Mouse (Mus musculus) neutrophil, adult 5-6 weeks (primary cell): ENCODE measurements at regions not wholly inside any gene's neighbourhood (a gene's known extent, or its start where the extent isn't known, plus 50 kb on each side); places are given as distances from the start of the nearest gene placed in this dataset.

Experiments used
- ATAC-seq: fragments of 151-379, 151-347 bp; 2 replicates; pipeline ENCODE4 v1.8.0; 2017; ENCODE audit warnings: mild to moderate bottlenecking, moderate TSS enrichment; ENCODE audit not compliant: insufficient number of reproducible peaks, poor library complexity, low FRiP score, severe bottlenecking; ENCODE audit errors: extremely low read depth

DNA sequence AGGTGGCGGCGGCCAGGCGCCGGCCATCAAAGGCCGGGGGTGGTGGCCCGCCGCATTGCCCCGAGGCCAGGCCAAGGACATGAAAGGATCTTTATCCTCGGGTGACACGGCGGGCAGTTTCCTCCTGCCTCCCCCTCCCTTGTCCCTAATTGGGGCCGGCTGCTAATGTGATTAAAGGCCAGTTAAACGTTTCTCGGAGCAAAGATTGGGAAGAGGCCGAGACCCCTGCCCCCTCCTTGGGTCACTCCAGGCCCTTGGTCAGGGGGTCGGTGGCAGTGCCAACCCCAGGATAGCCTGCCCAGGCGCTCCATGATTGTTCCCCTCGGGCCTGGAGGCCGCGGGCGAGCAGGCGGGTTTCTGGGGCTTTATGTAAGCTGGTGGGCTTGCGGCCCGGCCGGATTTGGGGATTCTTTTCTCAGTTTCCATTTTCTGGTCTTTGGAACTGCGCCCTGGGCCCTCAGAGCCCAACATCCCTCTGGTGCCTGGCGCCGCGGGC lies 90.7 kb upstream of the Dio3 start:
- ATAC-seq: no peak

DNA sequence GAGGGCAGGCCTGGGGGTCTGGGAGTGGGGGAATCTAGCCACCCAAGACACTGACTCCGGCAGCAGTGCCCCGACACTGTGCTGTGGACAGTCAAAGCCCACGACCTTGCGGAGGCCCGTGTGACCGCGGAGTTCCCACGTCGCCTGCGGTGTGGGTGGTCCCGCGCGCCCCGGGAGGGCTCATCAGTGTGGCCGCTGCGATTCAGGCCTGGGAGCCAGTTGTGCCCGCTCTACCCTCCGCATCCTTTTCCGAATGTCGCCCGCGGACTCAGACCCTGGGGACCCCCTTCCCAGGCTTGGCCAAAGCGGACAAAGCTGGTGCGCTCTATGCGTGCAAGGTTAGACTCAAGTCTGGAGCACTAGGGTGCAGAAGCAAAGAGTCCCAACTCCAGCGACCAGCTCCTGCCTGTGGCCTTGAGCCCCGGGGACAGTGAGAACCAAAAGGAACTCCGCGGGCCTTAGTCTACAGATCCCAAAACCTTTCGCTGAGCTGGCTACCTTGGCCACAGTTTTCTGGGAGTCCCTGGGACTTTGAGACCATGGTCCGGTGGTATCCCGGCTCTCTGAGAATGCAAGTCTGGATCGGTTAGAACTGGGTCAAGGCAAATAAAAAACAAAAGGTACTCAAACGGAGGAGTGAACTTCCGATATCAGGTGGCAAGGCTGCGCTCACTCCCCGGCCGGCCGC lies 90.1 kb upstream of the Dio3 start:
- ATAC-seq: 0 out of 2 replicates have a peak, but pooled peaks have one; percentile 3

DNA sequence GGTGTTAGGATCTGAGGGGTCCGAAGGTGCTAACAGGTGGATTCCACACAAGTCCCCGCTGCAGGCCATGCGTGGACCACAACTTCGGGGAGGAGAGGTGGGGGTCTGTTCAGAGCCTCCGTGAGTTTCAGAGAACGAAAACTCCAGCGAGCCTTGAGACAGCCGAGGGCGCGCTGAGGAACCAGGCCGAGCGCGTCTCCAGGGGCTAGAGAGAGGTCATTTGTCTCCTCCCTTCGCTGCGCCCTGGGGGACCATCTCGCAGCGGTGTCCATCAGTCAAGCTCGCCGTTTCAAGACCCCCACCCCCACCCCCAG lies 89.6 kb upstream of the Dio3 start:
- ATAC-seq: no peak

DNA sequence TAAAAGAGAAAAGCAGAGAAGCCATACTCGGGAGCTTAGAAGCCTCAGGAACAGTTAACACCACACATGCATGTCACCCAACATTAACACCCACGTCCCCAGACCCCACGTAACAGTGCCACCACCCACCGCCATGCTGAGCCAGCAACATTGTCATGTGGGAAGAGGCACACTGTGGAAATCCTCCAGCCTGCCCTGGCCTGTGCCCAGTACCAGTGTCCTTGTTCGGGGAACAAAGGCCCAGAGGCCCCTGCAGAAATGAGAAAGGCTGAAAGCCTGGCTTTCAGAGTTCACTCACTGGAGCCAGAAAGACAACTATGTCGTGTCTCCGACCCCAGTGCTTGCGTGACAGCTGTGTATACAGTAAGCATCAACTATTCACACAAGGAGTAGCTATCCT lies 86.7 kb upstream of the Dio3 start:
- no peak for ATAC-seq

DNA sequence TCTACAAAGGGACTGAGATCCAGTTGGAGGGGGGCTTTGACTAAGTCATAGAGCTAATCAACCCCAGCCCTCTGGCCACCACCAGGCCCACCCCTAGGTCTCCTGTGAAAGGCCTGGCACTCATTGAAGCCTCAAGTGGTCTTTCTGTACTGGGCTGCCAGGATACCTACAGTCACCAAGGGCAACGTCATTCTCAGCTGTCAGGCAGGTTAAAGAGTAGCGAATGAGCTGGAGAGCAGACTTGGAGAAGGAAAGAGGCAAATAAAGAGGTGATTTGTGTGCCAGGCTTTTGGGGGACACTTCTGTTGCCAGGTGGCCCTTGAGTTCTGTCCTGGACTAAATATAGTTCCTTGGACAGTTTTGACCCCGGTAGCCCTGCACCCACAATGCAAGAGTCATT lies 81.5 kb upstream of the Dio3 start:
- ATAC-seq: no peak

DNA sequence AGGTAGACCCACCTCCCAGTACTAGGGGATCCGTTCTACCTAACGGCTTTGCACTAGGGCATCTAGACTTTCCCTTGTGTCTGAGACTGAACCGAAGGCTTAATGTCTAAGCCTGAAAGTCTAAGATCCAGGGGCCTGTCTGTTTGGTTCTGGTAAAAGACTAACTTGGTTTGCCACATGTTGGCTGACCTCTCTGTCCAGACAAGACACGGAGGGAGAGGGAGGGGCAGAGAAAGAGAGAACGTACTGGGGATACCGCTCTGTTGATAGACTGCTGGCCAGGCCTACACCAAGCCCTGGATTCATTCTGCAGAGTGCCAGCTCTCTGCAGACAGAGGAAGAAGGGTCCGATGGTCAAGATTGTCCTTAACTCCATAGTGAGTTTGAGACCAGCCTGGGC lies 78.4 kb upstream of the Dio3 start:
- ATAC-seq: no peak

DNA sequence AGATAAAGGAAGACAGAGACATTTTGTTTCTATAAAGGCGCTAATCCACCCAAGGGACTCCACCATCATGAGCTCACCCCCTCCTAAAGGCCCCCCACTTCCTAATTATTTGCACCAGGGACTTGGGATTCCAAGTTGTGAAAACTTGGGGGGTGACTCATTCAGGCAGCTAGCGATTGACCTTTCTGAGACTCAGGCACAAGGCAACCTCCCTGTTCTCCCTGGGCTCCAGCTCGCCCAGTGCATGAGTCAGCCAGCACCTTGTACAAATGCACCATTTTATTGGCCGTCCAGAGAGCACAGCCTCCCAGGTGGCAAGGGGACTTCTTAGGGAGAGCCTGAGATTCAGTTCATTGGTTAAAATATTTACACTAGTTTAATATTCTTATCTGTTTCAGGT lies 78.0 kb upstream of the Dio3 start:
- ATAC-seq: no peak

DNA sequence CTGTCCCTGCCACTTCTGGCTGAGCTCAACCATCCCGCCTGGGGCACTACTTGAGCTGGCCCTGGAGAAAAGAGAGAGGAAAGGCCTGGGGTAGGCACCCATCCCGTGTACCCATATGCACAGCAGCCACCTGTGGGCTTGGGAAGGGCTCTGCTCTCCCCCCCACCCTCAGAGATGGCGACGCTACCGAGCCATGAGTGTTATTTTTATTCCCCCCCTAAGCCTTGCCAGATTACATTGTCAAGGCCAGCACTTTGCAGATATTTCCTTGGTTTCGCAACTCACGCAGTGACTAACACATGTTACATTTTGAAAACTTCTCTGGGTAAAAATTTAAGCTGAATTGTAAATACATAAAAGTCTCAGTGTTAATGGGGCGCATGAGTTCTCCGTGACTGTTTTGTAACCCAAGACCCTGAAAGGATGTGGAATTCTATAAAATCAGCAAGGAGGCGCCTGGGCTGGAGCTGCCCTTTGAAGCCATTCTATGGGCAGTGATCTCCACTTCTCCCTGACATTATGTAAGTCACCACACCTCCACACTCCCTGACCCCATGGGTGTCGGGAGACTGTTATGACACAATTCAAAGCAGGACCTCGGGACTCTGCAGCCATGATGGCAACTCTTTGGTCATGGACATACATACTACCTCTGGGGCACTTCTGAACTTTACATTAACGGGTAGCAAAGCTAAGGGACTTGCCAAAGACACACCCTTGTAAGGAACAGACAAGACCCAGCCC lies 75.4 kb upstream of the Dio3 start:
- no peak for ATAC-seq

DNA sequence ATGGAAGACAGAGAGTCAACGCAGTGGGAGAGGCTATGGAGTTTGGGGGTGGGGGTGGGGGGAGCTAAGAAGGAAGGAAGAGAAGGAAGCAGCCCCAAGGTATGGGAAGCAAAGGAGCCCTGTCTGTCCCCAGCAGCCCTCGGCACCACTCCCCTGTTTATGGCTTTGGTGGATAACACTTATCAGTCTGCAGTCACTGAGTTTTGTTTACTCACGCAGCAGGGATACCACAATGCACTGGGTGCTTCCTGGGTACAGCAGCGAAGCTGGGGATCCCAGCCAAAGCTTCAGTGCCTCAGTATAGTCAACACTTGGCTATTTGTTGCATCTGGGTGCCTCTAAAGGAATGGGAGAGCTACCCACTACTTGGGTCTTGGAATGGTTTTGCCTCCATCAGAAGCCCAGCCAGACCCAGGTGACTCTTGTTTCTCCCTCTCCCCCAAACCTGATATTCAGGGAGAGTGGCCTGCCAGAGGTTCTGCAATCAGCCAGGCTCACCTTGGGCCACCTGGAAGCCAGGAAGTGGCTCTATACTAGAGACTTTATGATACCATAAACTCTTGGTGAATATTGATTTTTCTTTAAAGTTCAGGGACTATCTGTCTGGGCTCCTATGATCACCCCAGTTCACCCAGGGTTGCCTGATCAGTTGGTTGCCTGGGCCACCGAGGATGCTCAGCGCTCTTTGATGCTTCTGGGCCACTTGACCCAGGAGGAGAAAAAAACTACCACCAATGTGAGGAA lies 74.5 kb upstream of the Dio3 start:
- no peak for ATAC-seq

DNA sequence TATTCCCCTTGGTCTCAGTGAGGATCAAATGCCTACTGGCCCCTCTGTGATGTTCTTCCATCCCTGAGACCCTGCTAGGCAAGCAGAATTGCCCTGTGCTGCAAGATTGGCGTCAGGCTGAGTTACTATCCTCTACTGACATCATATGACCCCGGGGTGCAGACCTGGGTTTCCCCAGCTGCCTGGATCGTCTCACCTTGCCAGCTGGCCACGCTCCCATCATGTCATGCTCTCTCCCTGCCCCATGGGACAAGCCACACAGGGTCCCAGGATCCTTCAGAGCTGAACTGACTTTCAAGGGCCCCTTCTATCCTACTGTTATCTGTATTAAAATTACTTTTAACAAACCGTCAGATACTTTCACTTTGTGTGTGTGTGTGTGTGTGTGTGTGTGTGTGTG lies 72.6 kb upstream of the Dio3 start:
- ATAC-seq: no peak

DNA sequence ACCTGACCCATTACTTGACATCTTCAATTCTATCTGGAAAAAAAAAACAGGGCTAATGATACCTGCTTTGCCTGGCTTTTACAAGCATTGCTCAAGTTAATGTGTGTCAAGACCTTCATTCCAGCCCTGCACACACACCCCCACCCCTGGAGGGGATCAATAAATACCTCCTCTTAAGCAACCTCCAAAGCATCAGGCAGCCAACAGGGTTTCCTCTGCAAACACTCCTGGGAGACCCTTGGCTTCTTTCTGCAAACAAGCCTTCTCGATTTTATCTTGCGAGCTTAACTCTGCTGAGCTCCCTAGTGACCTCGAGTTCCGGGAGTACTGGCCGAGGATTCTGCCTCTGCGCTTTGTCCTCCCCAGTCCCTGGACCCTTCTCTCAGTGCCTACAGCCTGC lies 72.1 kb upstream of the Dio3 start:
- ATAC-seq: no peak

DNA sequence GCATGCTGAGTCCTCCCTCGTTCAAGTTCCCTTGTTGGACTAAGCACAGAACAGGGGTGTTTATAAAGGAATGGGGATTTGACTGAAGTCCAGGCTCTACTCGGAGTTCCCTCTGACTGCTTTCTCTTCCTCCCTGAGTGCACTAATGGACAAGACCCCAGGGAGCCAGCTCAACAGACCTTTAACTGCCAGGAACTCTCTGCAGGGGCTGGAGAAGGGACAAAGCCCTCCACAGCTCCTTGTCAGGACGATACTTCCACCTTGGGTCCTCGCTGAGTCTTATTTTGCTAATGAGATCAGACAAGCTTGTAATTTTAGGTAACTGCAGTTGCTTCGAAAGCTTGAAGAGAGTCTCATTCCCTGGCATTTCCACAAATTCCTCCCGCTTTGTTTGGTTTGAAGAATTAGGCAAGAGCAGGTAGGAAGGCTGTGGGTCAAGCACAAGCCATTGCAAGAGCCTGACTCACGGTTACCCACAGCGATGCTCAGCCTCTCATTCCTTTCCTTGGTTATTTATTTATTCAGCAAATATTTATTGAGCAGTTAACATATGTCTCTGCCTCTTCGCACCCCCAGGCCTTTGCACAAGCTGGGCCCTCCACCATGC lies 71.5 kb upstream of the Dio3 start:
- ATAC-seq: no peak

DNA sequence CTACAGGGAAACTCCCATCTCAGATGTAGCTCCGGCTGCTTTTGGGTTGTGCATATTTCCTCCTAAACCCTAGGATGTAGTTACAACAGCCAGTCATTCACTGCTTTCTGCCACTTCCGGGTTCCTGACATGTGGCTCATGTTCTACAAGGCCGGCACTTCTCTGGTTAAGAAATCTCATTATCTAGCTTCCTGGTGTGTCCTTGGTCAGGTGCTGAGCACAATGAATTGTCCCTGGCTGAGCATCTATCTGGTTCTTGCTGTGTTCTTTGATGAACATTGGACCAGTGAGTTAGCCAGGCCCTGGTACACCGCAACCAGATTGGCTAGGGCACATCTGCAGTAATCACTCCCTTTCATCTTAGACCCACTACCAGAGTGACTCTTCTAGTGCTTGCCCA lies 66.2 kb upstream of the Dio3 start:
- no peak for ATAC-seq

DNA sequence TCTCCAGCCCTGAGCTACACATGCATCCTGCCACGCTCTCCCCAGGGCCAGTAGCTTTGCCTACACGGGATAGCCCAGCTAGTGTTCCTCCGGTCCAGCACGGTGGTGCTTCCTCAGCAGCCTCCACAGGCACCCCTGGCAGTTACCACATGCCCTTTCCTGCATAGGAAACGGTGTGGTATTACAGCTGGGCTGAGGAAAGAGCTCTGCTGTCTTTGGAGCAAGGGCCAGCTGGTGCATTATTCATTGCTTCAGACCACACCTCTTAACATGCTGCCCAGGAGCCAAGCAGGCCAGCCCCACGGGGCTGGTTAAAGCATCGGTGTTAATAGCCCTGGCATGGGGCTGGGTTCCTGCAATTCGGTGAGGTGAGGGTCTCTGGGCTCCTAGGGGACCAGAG lies 64.0 kb upstream of the Dio3 start:
- no peak for ATAC-seq

DNA sequence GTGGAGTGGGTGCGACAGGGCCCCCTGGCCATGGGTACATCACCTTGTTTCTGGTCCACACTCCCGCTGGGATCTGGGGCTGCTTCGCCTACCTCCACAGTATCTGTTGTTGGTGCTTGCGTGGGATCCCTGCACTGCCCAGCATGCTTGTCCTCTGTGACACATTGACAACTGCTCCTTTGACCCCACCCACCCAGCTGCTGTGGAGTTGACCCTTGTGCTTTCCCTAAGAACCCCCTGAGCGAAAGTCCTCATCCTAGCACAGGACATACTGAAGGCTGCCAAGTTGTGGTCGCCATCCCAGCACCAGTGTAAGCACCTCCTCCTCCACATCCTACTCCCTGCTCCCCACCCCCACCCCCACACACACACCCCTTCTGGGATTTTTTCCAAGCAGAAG lies 63.6 kb upstream of the Dio3 start:
- no peak for ATAC-seq

DNA sequence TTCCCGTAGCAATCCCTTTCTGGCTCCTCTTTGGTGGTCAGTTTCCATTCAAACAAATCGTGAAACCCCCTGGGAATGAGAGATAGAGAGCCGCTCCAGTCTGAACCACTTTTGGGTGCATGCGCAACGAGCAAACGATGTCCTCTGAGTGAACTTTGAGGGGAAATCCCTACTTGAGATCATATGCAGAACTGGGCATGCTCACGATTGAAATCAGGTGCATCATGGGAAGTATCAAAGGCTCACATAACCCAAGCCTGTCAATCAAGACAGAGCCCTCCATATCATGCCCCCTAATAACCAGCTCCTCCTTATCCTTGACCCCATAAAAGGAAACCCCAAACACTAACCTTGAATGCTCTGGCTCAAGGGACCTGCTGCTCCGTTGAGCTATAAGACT lies 59.1 kb upstream of the Dio3 start:
- no peak for ATAC-seq

DNA sequence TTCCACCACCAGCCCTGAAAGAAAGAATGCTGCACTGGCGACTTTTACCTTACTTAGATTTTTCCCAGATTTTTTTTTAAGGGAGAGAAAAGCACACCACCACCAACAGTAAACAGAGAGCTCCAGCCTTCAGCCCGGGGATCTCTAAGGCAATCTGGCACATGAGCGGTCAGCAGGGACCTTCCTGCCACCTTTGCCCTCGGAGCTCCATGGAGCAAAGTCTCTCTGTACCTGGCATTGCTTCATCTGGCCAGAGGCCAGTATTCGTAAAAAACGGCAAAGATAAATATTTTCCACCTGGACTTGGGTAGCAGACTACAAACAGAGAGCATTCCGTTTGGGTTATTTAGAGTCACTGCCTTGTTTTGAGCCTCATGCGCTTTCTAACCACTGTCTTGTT lies 58.4 kb upstream of the Dio3 start:
- ATAC-seq: no peak

DNA sequence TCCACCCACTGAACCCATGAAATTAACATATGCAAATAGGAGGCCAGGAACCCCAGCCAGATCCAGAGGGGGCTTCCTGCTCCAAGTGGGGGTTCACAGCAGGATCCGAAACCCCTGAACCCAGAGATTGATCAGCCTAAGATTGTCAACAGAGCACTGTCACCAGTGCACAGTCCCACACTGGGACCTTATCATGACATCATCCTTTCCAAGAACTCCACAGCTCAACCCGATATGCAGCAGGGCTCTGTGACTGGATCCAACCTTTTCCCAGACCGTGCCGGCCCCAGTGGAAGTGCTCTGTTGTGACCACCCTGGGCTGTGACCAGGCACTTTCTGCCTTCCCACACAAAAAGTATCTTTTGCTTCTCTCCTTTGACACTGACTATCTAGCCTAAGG lies 57.7 kb upstream of the Dio3 start:
- no peak for ATAC-seq

DNA sequence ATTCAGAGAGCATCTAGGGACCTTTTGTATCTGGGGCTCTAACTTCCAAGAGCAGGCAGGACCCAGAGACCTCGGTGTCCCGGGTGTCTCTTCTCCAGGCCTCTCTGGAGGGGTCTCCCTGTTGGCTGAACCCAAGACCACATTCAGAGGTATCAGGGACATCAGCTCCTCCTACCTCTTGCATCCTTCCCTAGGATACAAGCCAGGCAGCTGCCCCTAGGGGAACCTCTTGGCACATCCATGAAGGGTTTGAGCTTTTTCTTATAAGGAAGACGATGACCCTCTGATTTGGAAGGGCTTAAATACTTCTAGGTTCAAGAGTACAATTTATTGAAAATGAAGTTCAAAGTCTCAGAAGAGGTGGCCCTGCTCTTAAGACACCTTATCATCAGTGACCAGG lies 57.2 kb upstream of the Dio3 start:
- ATAC-seq: no peak

DNA sequence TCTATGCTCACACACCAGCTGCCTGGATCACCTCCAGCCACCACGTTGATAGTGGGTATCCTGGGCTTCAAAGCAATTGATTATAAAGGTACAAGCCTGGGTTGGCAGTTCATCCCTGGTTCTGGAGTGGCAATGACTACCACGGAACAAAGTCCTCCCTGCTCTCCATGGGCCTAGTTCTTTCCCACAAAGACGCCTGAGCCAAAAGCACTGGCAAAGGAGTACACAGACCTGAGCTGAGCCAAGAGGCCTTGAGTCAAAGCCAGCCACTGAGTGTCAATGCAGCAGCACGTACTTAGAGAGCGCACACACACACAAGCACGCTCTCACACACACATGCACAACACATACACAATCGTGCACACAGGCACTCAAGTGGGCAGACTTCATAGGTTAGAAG lies 54.6 kb upstream of the Dio3 start:
- ATAC-seq: no peak
